Mouse (Mus musculus) midbrain, postnatal 0 days (tissue): ENCODE results near the gene Slc9b1. TPM values are rescaled to one million over a fixed set of nuclear protein-coding genes. Genes with fewer than 3 reads are reported as not detected.

Experiments used
- ATAC-seq: fragments of 200-750 bp; cut with Nextera tagmentation; 2 replicates; pipeline ENCODE4 v1.8.0; 2017; ENCODE audit warnings: moderate number of reproducible peaks, mild to moderate bottlenecking, moderate TSS enrichment, moderate library complexity; ENCODE audit not compliant: low FRiP score
- DNase-seq: peaks from one replicate; pipeline ENCODE4 v3.0.0-alpha.2; 2015; ENCODE audit warnings: low spot score
- H3K27ac ChIP-seq: fragments of 300-500 bp; sonication (generic); 2 replicates; pipeline ENCODE4 v1.5.1; 2014; ENCODE audit warnings: low read depth, mild to moderate bottlenecking, low read length, mixed read lengths
- H3K27me3 ChIP-seq: fragments of 300-500 bp; sonication (generic); 2 replicates; pipeline ENCODE4 v1.6.1; 2014; ENCODE audit warnings: low read length, control low read depth, mixed read lengths; ENCODE audit not compliant: insufficient read depth
- H3K36me3 ChIP-seq: fragments of 300-500 bp; sonication (generic); 2 replicates; pipeline ENCODE4 v1.6.1; 2014; ENCODE audit warnings: low read length, control low read depth, mixed read lengths; ENCODE audit not compliant: insufficient read depth
- H3K4me1 ChIP-seq: fragments of 300-500 bp; sonication (generic); 2 replicates; pipeline ENCODE4 v1.6.1; 2014; ENCODE audit warnings: mild to moderate bottlenecking, control low read depth, antibody characterized with exemption, low read length, mixed read lengths; ENCODE audit not compliant: insufficient read depth
- H3K4me2 ChIP-seq: fragments of 300-500 bp; sonication (generic); 2 replicates; pipeline ENCODE4 v1.6.1; 2014; ENCODE audit warnings: low read depth, mild to moderate bottlenecking, low read length, mixed read lengths; ENCODE audit not compliant: poor library complexity, severe bottlenecking
- H3K4me3 ChIP-seq: fragments of 300-500 bp; sonication (generic); 2 replicates; pipeline ENCODE4 v1.5.1; 2014; ENCODE audit warnings: low read depth, mild to moderate bottlenecking, low read length, moderate library complexity
- H3K9ac ChIP-seq: fragments of 300-500 bp; sonication (generic); replicated peaks from 2 replicates; pipeline ENCODE4 v1.6.1; 2014; ENCODE audit warnings: mild to moderate bottlenecking, low read length, moderate library complexity, mixed read lengths; ENCODE audit not compliant: poor library complexity, severe bottlenecking
- H3K9me3 ChIP-seq: fragments of 300-500 bp; sonication (generic); 2 replicates; pipeline ENCODE4 v1.6.1; 2016; ENCODE audit warnings: low read length, control low read depth
- CTCF ChIP-seq: IDR thresholded peaks from 2 replicates; pipeline ENCODE4 v1.5.1; 2016; ENCODE audit warnings: antibody characterized with exemption, mild to moderate bottlenecking
- polyA plus RNA-seq: library from polyadenylated mRNA; unstranded; fragments of >200 nt; fragmentation: Nextera tagmentation; extraction: Ambion mirVana; gene quantifications from 2 replicates; pipeline ENCODE4 v1.2.1, GENCODE M21; 2015
- total RNA-seq: library from RNA; depleted of rRNA; stranded (reverse); fragments of >200 nt; gene quantifications from 2 replicates; pipeline ENCODE4 v1.2.3, GENCODE M21; 2014; rRNA removed

Gene Slc9b1
- total and polyA plus RNA-seq, 2 experiments from 2014 or later, result not detected

DNA sequence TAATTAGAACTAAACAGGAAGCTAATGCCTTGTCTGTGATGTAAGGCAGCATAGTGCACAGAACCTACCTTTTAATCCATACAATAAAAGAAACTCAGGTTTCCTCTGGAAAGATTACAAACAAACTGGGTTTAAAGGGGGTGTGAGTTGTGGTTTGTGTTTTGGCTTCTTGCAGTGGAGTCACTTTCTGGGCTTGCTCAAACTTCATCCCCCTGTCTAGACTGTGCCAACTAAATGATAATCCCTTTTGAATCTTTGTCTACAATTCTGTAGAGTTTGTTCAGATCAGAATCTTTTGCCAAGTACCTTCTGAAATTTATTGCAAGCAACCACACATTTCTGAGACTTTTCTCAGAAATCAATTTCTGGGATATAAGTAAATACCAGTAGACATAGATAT lies 97.1 kb downstream of the Slc9b1 start:
- Histone ChIP-seq H3K4me2 (no peak overlapping the region), H3K4me1 (no peaks in the 10 kb centered on the region; the same call in 1 of the 2 replicates), H3K27me3 (no peaks in the 10 kb centered on the region), H3K36me3 (no peaks in the 10 kb centered on the region; the same call in 1 of the 2 replicates), H3K9ac (no peak overlapping the region), H3K4me3 (no peak overlapping the region), H3K27ac (no peak overlapping the region), H3K9me3 (no peaks in the 10 kb centered on the region)
- TF ChIP-seq CTCF, result no peak
- DNase-seq (no peak), ATAC-seq (no peak)

Other genes with a start within 250 kb of the Slc9b1 start
- gene Cenpe, start 135.5 kb upstream of the Slc9b1 start, total RNA-seq, result 1.6 and 1.7 TPM in 2 replicates
- gene Cenpe, start 135.5 kb upstream of the Slc9b1 start, polyA plus RNA-seq, result 1.5 TPM in 2 replicates
- gene Bdh2, start 66.8 kb upstream of the Slc9b1 start, total RNA-seq, result 2.0 and 2.9 TPM in 2 replicates
- gene Bdh2, start 66.8 kb upstream of the Slc9b1 start, polyA plus RNA-seq, result 6.4 TPM in 2 replicates
- gene Slc9b2, start 40.3 kb upstream of the Slc9b1 start, total RNA-seq, result 1.8 and 2.1 TPM in 2 replicates
- gene Slc9b2, start 40.3 kb upstream of the Slc9b1 start, polyA plus RNA-seq, result 2.6 and 2.8 TPM in 2 replicates
- gene Cisd2, start 75.9 kb downstream of the Slc9b1 start, total RNA-seq, result 26.8 and 31.7 TPM in 2 replicates
- 40.0 and 43.7 TPM in 2 replicates for gene Cisd2, start 75.9 kb downstream of the Slc9b1 start, polyA plus RNA-seq
- 750 and 756 TPM in 2 replicates for gene Ube2d3, start 90.1 kb downstream of the Slc9b1 start, total RNA-seq
- gene Ube2d3, start 90.1 kb downstream of the Slc9b1 start, polyA plus RNA-seq, result 309 and 319 TPM in 2 replicates
- gene Manba, start 137.6 kb downstream of the Slc9b1 start, total RNA-seq, result 11.0 and 14.0 TPM in 2 replicates
- 7.2 and 8.0 TPM in 2 replicates for gene Manba, start 137.6 kb downstream of the Slc9b1 start, polyA plus RNA-seq